Mouse (Mus musculus) common myeloid progenitor, adult 5-6 weeks (primary cell): Measurements from ENCODE around the gene Gmps. TPM values are rescaled to one million over a fixed set of nuclear protein-coding genes. Genes with fewer than 3 reads are reported as not detected.

Source experiments
- ATAC-seq: replicated peaks from 2 replicates; pipeline ENCODE4 v1.8.0; 2016; ENCODE audit warnings: low read depth, mild to moderate bottlenecking, moderate TSS enrichment, inconsistent platforms; ENCODE audit not compliant: poor library complexity, severe bottlenecking
- total RNA-seq: library from RNA; stranded (forward); fragments of 200-1000, 187-1606 nt; gene quantifications from 2 replicates; pipeline ENCODE4 v1.2.3, GENCODE M21; 2017

Gmps gene
- total RNA-seq, 1 experiment from 2014 or later: 54.9 TPM

- ATAC-seq: peak; percentile 89
Observed at GRCm38 (mm10) chr3:64039818-64040784, 64.2 kb downstream of the Gmps start.

Other genes starting within 250 kb of the Gmps start
- not detected in 2 replicates for gene Plch1, start 76.6 kb upstream of the Gmps start, total RNA-seq
- 5.6 and 8.5 TPM in 2 replicates for gene E130311K13Rik, start 46.6 kb upstream of the Gmps start, total RNA-seq
- 18.5 and 19.1 TPM in 2 replicates for gene Slc33a1, start 11.3 kb upstream of the Gmps start, total RNA-seq
- gene Vmn2r1, start 105.4 kb downstream of the Gmps start, total RNA-seq: not detected in 2 replicates
- gene Vmn2r2, start 165.8 kb downstream of the Gmps start, total RNA-seq: not detected in 2 replicates